Mouse (Mus musculus) heart, embryonic 16.5 days (tissue): Measurements from ENCODE around the gene Hacl1. TPM values are rescaled to one million over a fixed set of nuclear protein-coding genes. Genes with fewer than 3 reads are reported as not detected.

Experiments used
- ATAC-seq: fragments of 200-750 bp; cut with Nextera tagmentation; replicated peaks from 2 replicates; pipeline ENCODE4 v1.8.0; 2017; ENCODE audit warnings: moderate number of reproducible peaks; ENCODE audit not compliant: insufficient read depth, low FRiP score; ENCODE audit errors: extremely low read depth
- H3K27ac ChIP-seq: fragments of 300-500 bp; sonication (generic); 2 replicates; pipeline ENCODE4 v1.5.1; 2014; ENCODE audit warnings: mild to moderate bottlenecking, low read length, control low read depth, moderate library complexity
- H3K27me3 ChIP-seq: fragments of 300-500 bp; sonication (generic); 2 replicates; pipeline ENCODE4 v1.6.1; 2014; ENCODE audit warnings: low read length, mixed read lengths; ENCODE audit not compliant: control insufficient read depth, insufficient read depth
- H3K36me3 ChIP-seq: fragments of 300-500 bp; sonication (generic); 2 replicates; pipeline ENCODE4 v1.6.1; 2014; ENCODE audit not compliant: control insufficient read depth, insufficient read depth
- H3K4me1 ChIP-seq: fragments of 300-500 bp; sonication (generic); 2 replicates; pipeline ENCODE4 v1.6.1; 2014; ENCODE audit warnings: low read length, mixed read lengths; ENCODE audit not compliant: control insufficient read depth, insufficient read depth
- H3K4me2 ChIP-seq: fragments of 300-500 bp; sonication (generic); 2 replicates; pipeline ENCODE4 v1.6.1; 2014; ENCODE audit warnings: low read depth, mild to moderate bottlenecking, control low read depth, low read length
- H3K4me3 ChIP-seq: fragments of 300-500 bp; sonication (generic); 2 replicates; pipeline ENCODE4 v1.5.1; 2014; ENCODE audit warnings: mild to moderate bottlenecking, control low read depth, low read length
- H3K9ac ChIP-seq: fragments of 300-500 bp; sonication (generic); 2 replicates; pipeline ENCODE4 v1.6.1; 2014; ENCODE audit warnings: low read length, control low read depth
- H3K9me3 ChIP-seq: fragments of 300-500 bp; sonication (generic); replicated peaks from 2 replicates; pipeline ENCODE4 v1.6.1; 2016; ENCODE audit warnings: low read length; ENCODE audit not compliant: control insufficient read depth
- WGBS: fragments of 180-500 bp; shearing (Covaris S2); extraction: QIAGEN DNeasy Blood & Tissue Kit; methylation state at CpG from one replicate; pipeline ENCODE4 v1.1.7; 2014; 5-methylcytosine and 5-hydroxymethylcytosine counted together
- polyA plus RNA-seq: library from polyadenylated mRNA; unstranded; fragments of >200 nt; fragmentation: Nextera tagmentation; extraction: Ambion mirVana; gene quantifications from 2 replicates; pipeline ENCODE4 v1.2.1, GENCODE M21; 2015

Hacl1 gene
- polyA plus RNA-seq: 9.8 and 14.3 TPM in 2 replicates

GRCm38 (mm10) chr14:31640890-31641505, at the start of gene Hacl1, which contains the start of gene Btd:
Gene Hacl1, minus strand, starts transcription at chr14:31641286.
Gene Btd, plus strand, starts transcription at chr14:31641028.
- no peaks in the 10 kb centered on the region for H3K36me3 ChIP-seq
- H3K4me1 ChIP-seq: peaks cover 9% of the 10 kb centered on the region
- H3K4me2 ChIP-seq: peak within 1 kb of the TSS; percentile 81
- H3K9ac ChIP-seq: peak within 1 kb of the TSS; percentile 83
- H3K4me3 ChIP-seq: peak within 1 kb of the TSS; percentile 90
- under 1% methylated on average over 30 of the region's 30 CpGs for WGBS
- no peaks in the 10 kb centered on the region for H3K27me3 ChIP-seq
- H3K9me3 ChIP-seq: no peaks in the 10 kb centered on the region
- H3K27ac ChIP-seq: peak within 1 kb of the TSS; percentile 90
- ATAC-seq: peak; percentile 98

- no peak for ATAC-seq
- Histone ChIP-seq H3K9me3 (no peaks in the 10 kb centered on the region), H3K27me3 (no peaks in the 10 kb centered on the region), H3K9ac (no peak overlapping the region), H3K4me2 (no peak overlapping the region), H3K4me3 (no peak overlapping the region), H3K4me1 (peaks cover 6% of the 10 kb centered on the region), H3K36me3 (no peaks in the 10 kb centered on the region), H3K27ac (no peak overlapping the region)
- 84% methylated on average over 1 of the region's 1 CpGs for WGBS
Observed at GRCm38 (mm10) chr14:31686231-31686630, 45.1 kb upstream of the Hacl1 start.

GRCm38 (mm10) chr14:31685680-31686079, 44.6 kb upstream of the Hacl1 start:
- no peak for ATAC-seq
- no peak overlapping the region for H3K27ac ChIP-seq
- H3K27me3 ChIP-seq: no peaks in the 10 kb centered on the region
- H3K9ac ChIP-seq: no peak overlapping the region
- H3K36me3 ChIP-seq: no peaks in the 10 kb centered on the region
- WGBS: 82% methylated on average over 10 of the region's 10 CpGs
- no peak overlapping the region for H3K4me3 ChIP-seq
- H3K4me1 ChIP-seq: peaks cover 6% of the 10 kb centered on the region
- H3K4me2 ChIP-seq: 0 out of 2 replicates have a peak overlapping the region, but pooled peaks have one; percentile 12
- no peaks in the 10 kb centered on the region for H3K9me3 ChIP-seq

- H3K9ac ChIP-seq: no peak overlapping the region
- no peaks in the 10 kb centered on the region for H3K9me3 ChIP-seq
- no peaks in the 10 kb centered on the region for H3K36me3 ChIP-seq
- 52% methylated on average over 7 of the region's 7 CpGs for WGBS
- H3K4me2 ChIP-seq: no peak overlapping the region
- H3K4me1 ChIP-seq: peaks cover 6% of the 10 kb centered on the region
- no peak for ATAC-seq
- no peaks in the 10 kb centered on the region for H3K27me3 ChIP-seq
- no peak overlapping the region for H3K4me3 ChIP-seq
- H3K27ac ChIP-seq: no peak overlapping the region
Observed at GRCm38 (mm10) chr14:31684343-31685040, 43.4 kb upstream of the Hacl1 start.

- WGBS: 91% methylated on average over 2 of the region's 2 CpGs
- no peaks in the 10 kb centered on the region for H3K27me3 ChIP-seq
- no peak overlapping the region for H3K4me2 ChIP-seq
- no peak for ATAC-seq
- H3K36me3 ChIP-seq: no peaks in the 10 kb centered on the region
- H3K27ac ChIP-seq: no peak overlapping the region
- no peaks in the 10 kb centered on the region for H3K9me3 ChIP-seq
- H3K9ac ChIP-seq: no peak overlapping the region
- peaks cover 2% of the 10 kb centered on the region; the same call in 1 of the 2 replicates for H3K4me1 ChIP-seq
- H3K4me3 ChIP-seq: no peak overlapping the region
Observed at GRCm38 (mm10) chr14:31683610-31684009, 42.5 kb upstream of the Hacl1 start.

- Histone ChIP-seq H3K9me3 (no peaks in the 10 kb centered on the region), H3K27me3 (no peaks in the 10 kb centered on the region), H3K4me2 (no peak overlapping the region), H3K9ac (no peak overlapping the region), H3K4me1 (peaks cover 2% of the 10 kb centered on the region; the same call in 1 of the 2 replicates), H3K36me3 (no peaks in the 10 kb centered on the region), H3K4me3 (no peak overlapping the region), H3K27ac (no peak overlapping the region)
- no peak for ATAC-seq
- 52% methylated on average over 5 of the region's 5 CpGs for WGBS
Observed at GRCm38 (mm10) chr14:31681931-31682555, 41.0 kb upstream of the Hacl1 start.

GRCm38 (mm10) chr14:31681291-31681690, 40.2 kb upstream of the Hacl1 start:
- no peak overlapping the region for H3K4me3 ChIP-seq
- 83% methylated on average over 9 of the region's 9 CpGs for WGBS
- no peaks in the 10 kb centered on the region for H3K9me3 ChIP-seq
- no peak overlapping the region for H3K4me2 ChIP-seq
- peaks cover 2% of the 10 kb centered on the region; the same call in 1 of the 2 replicates for H3K4me1 ChIP-seq
- no peak overlapping the region for H3K9ac ChIP-seq
- no peaks in the 10 kb centered on the region for H3K27me3 ChIP-seq
- H3K36me3 ChIP-seq: no peaks in the 10 kb centered on the region
- no peak for ATAC-seq
- H3K27ac ChIP-seq: no peak overlapping the region

- no peak overlapping the region for H3K9ac ChIP-seq
Observed at GRCm38 (mm10) chr14:31680656-31681055, 39.6 kb upstream of the Hacl1 start.

More at GRCm38 (mm10) chr14:31680656-31681055, 39.6 kb upstream of the Hacl1 start:
- H3K27me3 ChIP-seq: no peaks in the 10 kb centered on the region
- H3K27ac ChIP-seq: no peak overlapping the region
- WGBS: 85% methylated on average over 3 of the region's 3 CpGs
- no peaks in the 10 kb centered on the region for H3K36me3 ChIP-seq
- no peak for ATAC-seq
- no peak overlapping the region for H3K4me2 ChIP-seq
- no peak overlapping the region for H3K4me3 ChIP-seq
- peaks cover 2% of the 10 kb centered on the region; the same call in 1 of the 2 replicates for H3K4me1 ChIP-seq
- H3K9me3 ChIP-seq: no peaks in the 10 kb centered on the region
